Mouse (Mus musculus) central nervous system, embryonic 18 days (tissue): ENCODE measurements around the gene Olfr640. TPM values are rescaled to one million over a fixed set of nuclear protein-coding genes. Genes with fewer than 3 reads are reported as not detected.

Source experiments
- polyA plus RNA-seq: library from polyadenylated mRNA; depleted of rRNA; stranded (reverse); fragments of >200 nt; gene quantifications from 2 replicates; pipeline ENCODE4 v1.2.3, GENCODE M21; 2012; rRNA removed

Gene Olfr640
- polyA plus RNA-seq, result not detected in 2 replicates

DNA sequence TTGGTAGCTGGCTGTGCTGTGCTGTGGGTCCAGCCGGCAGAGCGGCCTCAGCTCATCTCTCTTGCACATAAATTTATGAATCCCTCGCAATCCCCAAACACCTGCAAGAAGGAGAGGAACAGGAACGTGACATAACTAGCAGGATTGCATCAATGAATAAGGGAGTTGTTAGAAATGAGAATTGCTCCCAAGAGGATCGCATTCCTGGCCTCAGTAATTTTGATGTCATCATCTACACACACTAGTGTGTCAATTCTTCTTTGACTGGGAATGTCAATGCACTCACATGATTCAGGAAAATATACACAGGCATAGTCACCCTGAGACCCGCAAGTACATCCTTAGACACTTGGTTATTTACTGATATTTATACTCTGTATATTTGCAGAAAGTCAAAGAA lies at the start of gene Olfr640:
Gene Olfr640 (minus strand): TSS at position 101 of the 400 bp plus-strand sequence.

DNA sequence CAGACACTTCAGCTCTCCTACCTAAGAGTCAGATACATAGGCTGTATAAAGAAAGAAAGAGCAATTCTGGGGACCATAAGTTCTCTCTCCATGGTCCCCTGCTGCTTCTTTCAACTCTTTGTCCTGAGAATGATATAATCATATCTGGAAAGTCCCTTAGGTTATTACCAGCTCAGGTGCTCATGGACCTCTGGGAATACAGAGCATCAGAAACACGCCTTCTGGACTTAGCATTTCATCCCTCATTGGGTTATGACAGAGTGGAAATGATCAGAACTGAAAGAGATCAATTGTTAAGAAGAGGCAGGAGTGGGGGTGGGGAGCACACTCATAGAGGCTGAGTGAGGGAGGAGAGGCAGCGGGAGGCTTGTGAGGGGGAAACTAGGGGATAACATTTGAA lies 46.4 kb upstream of the Olfr640 start, which contains the start of gene Olfr644:
Gene Olfr644 (minus strand): TSS at position 101 of the 400 bp plus-strand sequence.

DNA sequence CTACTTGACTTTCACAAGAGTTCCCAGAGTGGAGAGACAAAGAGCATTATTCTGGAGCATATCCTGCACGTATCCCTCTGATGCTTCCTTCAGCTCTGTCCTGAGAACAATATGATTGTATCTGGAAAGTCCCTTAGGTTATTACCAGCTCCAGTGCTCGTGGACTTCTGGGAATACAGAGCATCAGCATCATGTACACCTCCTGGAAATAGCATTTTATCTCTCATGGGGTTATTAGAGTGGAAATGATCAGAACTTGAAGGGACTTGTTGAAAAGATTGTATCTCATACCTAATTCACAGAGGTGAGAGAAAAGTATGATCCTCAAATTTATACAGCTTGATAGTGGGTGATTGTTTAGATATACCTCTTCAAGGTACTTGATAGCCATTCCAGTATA lies 36.0 kb upstream of the Olfr640 start, which contains the start of gene 4930516K23Rik:
Gene 4930516K23Rik (minus strand): TSS at position 101 of the 400 bp plus-strand sequence.

DNA sequence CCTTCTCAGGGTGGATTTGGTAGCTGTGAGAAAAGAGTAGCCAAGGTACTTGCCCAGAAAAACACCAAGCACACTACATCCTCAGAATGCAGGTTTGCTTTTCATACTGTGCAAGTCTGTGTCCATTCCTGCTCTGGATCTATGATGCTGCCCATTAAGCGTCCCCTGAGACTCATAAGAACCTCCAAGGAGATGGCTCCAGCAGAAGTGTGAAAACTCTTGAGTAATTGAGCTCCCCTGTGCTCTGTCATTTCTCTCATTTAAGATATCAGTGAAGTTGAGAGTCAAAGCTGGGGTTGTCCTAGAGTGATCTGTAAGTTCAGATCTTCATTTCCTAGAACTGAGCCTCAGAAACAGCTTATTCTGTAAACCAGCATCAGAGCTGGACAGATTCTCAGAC lies 27.2 kb upstream of the Olfr640 start, which contains the start of gene Olfr642:
Gene Olfr642 (minus strand): TSS at position 101 of the 400 bp plus-strand sequence.

DNA sequence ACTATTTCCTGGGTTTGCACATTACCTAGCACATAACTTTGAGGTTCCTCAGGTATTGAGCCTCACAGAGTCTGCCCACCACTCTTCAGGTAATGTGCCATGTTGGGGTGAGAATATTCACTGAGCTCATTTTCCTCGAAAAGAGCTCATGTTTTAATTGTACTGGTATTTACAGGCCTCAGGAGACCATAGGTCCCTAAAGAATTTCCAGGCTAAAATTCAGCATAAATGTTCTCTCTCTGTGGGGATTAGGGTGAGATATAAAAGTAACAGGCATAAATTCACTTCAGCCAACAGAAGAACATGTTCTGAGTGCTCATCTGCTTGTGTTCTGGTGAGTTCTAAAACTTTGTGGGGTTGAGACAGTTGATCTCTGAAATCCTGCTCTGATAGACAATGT lies 9.8 kb upstream of the Olfr640 start, which contains the start of gene Olfr641:
Gene Olfr641 (plus strand): TSS at position 301 of the 400 bp plus-strand sequence.

DNA sequence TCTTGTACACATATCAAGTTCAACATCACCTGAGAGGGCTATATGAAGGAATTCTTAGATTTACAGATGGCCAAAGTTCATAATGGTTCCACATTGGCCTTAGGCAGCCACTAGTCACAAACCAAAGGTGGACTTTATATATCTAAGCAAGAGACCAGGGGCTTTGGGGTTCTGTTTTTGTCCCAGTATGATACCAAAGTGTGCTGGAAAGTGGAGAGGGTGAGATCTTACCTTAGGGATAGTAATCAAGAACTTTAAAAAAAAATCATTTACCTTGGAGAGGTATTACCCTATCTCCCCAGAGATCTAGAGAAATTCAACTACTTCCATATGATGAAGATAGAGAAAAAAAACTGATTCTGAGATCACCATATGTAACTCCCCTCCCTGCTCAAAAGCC lies 8.2 kb downstream of the Olfr640 start, which contains the start of gene Olfr639:
Gene Olfr639 (minus strand): TSS at position 101 of the 400 bp plus-strand sequence.

DNA sequence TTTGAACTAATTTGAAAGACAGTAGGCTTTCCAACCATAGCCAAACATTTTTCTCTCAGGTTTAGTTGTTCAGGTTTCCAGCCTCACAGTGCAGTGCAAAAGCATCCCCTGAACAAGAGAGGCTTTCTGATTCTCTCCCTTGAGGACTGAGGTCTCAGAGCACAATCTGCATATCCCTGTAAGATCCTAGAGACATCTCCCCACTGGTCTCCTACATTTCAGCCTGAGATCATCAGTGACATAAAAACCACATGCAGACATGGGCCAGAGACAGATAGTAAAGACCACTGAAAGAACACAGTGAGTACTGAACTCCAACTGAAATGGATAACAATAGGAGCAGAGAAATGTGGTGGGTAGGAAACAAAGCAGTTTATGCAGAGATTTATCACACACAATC lies 26.9 kb downstream of the Olfr640 start, which contains the start of gene Olfr638:
Gene Olfr638 (plus strand): TSS at position 301 of the 400 bp plus-strand sequence.

DNA sequence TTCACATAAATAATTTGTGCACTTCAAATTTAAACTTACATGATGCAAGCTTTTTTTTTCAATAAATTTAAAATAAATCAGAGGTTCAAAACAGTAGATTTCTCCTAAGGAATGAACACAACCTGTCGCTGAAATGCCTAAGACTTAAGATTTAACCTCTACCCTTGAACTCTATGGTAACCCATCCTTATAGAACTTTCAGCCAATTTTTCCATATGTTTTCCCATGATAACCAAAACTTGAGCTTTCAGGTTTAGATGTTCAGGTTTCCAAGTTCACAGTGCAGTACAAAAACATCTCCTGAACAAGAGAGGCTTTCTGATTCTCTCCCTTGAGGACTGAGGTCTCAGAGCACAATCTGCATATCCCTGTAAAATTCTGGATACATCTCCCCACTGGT lies 54.5 kb downstream of the Olfr640 start, which contains the start of gene Olfr635:
Gene Olfr635 (plus strand): TSS at position 301 of the 400 bp plus-strand sequence.

Other genes starting within 250 kb of the Olfr640 start
- gene Olfr68, start 245.9 kb downstream of the Olfr640 start, polyA plus RNA-seq, result not detected in 2 replicates
- gene Olfr67, start 233.8 kb downstream of the Olfr640 start, polyA plus RNA-seq, result not detected in 2 replicates
- gene Hbb-bt, start 211.6 kb downstream of the Olfr640 start, polyA plus RNA-seq, result 211 and 248 TPM in 2 replicates
- 1,468 and 1,656 TPM in 2 replicates for gene Hbb-bs, start 197.5 kb downstream of the Olfr640 start, polyA plus RNA-seq
- not detected in 2 replicates for gene Hbb-bh2, start 185.1 kb downstream of the Olfr640 start, polyA plus RNA-seq
- not detected in 2 replicates for gene Hbb-bh1, start 182.4 kb downstream of the Olfr640 start, polyA plus RNA-seq
- 1.0 and 1.8 TPM in 2 replicates for gene Hbb-y, start 172.4 kb downstream of the Olfr640 start, polyA plus RNA-seq
- gene Olfr66, start 139.3 kb downstream of the Olfr640 start, polyA plus RNA-seq, result not detected in 2 replicates
- gene Olfr64, start 131.1 kb downstream of the Olfr640 start, polyA plus RNA-seq, result not detected in 2 replicates
- gene Olfr65, start 122.1 kb downstream of the Olfr640 start, polyA plus RNA-seq, result not detected in 2 replicates
- not detected in 2 replicates for gene Olfr631, start 96.7 kb downstream of the Olfr640 start, polyA plus RNA-seq
- 0.03 TPM in 1 of 2 replicates, not detected in the other for gene Olfr632, start 91.2 kb downstream of the Olfr640 start, polyA plus RNA-seq
- not detected in 2 replicates for gene Olfr633, start 81.1 kb downstream of the Olfr640 start, polyA plus RNA-seq
- not detected in 2 replicates for gene Olfr635, start 54.4 kb downstream of the Olfr640 start, polyA plus RNA-seq
- not detected in 2 replicates for gene Olfr638, start 26.8 kb downstream of the Olfr640 start, polyA plus RNA-seq
- gene Olfr639, start 8.3 kb downstream of the Olfr640 start, polyA plus RNA-seq, result 0.01 TPM in 1 of 2 replicates, not detected in the other
- gene Olfr641, start 9.9 kb upstream of the Olfr640 start, polyA plus RNA-seq, result not detected in 2 replicates
- gene Olfr642, start 27.1 kb upstream of the Olfr640 start, polyA plus RNA-seq, result not detected in 2 replicates
- not detected in 2 replicates for gene 4930516K23Rik, start 35.9 kb upstream of the Olfr640 start, polyA plus RNA-seq
- gene Olfr644, start 46.3 kb upstream of the Olfr640 start, polyA plus RNA-seq, result not detected in 2 replicates
- not detected in 2 replicates for gene Olfr645, start 59.9 kb upstream of the Olfr640 start, polyA plus RNA-seq
- not detected in 2 replicates for gene Olfr646, start 79.3 kb upstream of the Olfr640 start, polyA plus RNA-seq
- gene Ubqln5, start 104.3 kb upstream of the Olfr640 start, polyA plus RNA-seq, result not detected in 2 replicates
- not detected in 2 replicates for gene Olfr643, start 111.8 kb upstream of the Olfr640 start, polyA plus RNA-seq
- not detected in 2 replicates for gene Ubqln3, start 117.7 kb upstream of the Olfr640 start, polyA plus RNA-seq
- gene Ubqlnl, start 125.0 kb upstream of the Olfr640 start, polyA plus RNA-seq, result not detected in 2 replicates
- gene Olfm5, start 139.3 kb upstream of the Olfr640 start, polyA plus RNA-seq, result 0.17 TPM in 1 of 2 replicates, not detected in the other
- 0.17 and 0.18 TPM in 2 replicates for gene Olfr648, start 157.8 kb upstream of the Olfr640 start, polyA plus RNA-seq
- not detected in 2 replicates for gene Olfr649, start 170.4 kb upstream of the Olfr640 start, polyA plus RNA-seq
- 0.39 and 0.59 TPM in 2 replicates for gene Trim6, start 193.2 kb upstream of the Olfr640 start, polyA plus RNA-seq
- 2.1 and 3.1 TPM in 2 replicates for gene Trim34a, start 218.9 kb upstream of the Olfr640 start, polyA plus RNA-seq